Mouse (Mus musculus): Measurements from ENCODE around the gene Hsd3b1.
"Not testable (repeated sequence)": the region's sequence is repeated elsewhere in the genome, so short reads cannot be mapped to it uniquely, and the experiment has no call there.

Hsd3b1 gene

DNA sequence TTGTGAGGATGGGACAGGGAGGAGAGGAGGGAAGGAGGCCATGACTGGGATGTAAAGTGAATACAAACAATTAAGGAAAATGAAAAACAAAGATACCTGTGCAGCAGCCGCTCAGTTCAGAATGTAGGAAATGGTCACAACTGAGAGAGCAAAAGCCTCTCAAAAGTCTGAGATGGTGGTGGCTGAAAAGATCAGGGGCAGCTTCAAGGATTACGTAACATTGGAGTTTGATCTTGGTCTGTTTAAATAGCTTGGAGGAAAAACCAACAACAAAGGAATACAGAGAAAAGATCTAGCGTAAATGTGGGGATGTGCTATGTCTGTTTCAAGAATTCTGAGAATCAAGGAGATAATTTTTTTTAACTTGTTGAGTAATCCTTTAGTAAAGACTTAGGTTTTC lies at the start of gene Hsd3b1:
Hsd3b1 (minus strand) TSS at position 219 of the 400 bp plus-strand sequence.
- DNase-seq (ENCODE audit: extremely low spot score, low read depth, low spot score) = no peak

- no peak for DNase-seq (ENCODE audit: extremely low spot score, low read depth, low spot score)
Measured at GRCm38 (mm10) chr3:98897606-98898005, 38.0 kb upstream of the Hsd3b1 start.

DNA sequence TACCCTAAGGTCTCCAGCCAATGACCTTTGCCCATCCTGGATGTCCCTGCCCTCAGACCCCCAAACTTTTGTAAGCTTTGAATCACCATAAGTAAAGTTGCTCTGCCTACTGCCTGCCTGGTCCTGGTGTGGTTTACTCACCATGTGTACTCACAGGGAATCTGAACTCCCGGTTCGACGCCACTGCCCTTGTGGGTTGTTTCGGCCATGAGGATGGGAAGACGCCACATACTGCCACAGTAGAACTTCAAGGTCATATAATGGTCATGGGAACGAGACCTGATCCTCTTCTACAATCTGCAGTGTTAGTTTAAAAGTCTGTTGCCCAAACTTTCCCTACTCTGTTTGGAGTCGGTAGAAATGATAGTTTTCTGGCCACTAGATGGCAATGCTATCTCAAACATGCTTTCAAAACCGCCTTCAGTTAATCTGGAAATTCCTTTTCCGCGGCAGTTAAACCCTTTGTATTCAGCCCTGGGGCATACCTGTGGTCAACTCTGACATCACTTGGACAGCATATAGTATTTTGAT lies 35.5 kb upstream of the Hsd3b1 start:
- peak; percentile 68 for DNase-seq (ENCODE audit: extremely low spot score, low read depth, low spot score)

DNA sequence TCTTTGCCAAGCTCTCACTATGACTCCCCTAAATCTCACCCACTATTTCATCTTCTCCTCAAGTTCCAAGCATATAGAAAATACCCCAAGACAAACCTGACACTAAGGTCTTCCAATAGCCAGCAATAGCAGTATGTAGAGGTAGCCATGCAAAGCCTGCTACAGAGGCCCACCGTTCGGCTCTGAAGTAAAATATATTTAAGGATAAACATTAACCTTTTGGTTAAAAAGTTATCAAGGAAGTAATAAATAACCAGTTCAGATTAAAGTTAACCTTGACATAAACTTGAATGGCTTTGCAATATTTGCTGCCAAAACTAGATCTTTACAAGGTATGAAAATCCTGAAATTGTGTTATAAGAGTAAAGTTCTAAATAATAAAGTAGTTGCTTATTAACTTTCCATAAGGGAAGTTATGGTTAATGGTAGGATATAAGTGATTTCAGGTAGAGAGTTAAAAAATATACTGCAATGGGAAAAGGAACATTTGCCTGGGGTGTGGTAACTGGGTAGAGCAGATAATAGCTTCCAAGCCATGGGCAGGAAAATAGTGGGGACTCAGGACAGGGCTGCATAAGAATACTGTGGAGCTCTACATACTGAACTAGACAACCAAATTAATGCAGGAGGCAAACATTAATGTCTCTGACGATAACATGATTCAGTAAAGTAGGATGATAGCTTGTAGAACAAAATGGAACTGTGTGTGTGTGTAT lies 33.6 kb upstream of the Hsd3b1 start, which contains the start of gene Hao2:
Hao2 (minus strand) TSS at position 183 of the 716 bp plus-strand sequence.
- DNase-seq (ENCODE audit: extremely low spot score, low read depth, low spot score) = no peak

- DNase-seq (ENCODE audit: extremely low spot score, low read depth, low spot score) = no peak
Measured at GRCm38 (mm10) chr3:98890430-98890829, 30.8 kb upstream of the Hsd3b1 start.

- no peak for DNase-seq (ENCODE audit: extremely low spot score, low read depth, low spot score)
Measured at GRCm38 (mm10) chr3:98888206-98888605, 28.6 kb upstream of the Hsd3b1 start.

DNA sequence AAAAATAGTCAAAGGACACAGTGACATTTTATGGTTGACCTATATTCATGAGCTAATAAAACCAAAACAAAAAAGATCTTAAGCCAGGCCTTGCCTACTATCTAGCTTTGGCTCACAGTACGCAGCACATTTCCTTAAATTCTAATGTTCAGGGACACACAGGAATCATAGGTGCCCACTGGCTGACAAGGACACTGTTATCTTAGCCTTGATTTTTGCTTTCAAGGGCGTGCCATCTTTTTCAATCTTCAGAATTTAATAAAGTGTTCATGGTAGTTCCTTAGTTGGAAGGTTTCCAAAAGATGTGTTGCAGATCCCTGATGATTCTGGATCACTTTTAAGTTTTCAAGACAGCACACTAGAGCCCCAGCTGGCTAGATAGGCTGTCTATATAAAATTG lies 21.2 kb upstream of the Hsd3b1 start:
- no peak for DNase-seq (ENCODE audit: extremely low spot score, low read depth, low spot score)

- no peak for DNase-seq (ENCODE audit: extremely low spot score, low read depth, low spot score)
Measured at GRCm38 (mm10) chr3:98880216-98880615, 20.6 kb upstream of the Hsd3b1 start.

DNA sequence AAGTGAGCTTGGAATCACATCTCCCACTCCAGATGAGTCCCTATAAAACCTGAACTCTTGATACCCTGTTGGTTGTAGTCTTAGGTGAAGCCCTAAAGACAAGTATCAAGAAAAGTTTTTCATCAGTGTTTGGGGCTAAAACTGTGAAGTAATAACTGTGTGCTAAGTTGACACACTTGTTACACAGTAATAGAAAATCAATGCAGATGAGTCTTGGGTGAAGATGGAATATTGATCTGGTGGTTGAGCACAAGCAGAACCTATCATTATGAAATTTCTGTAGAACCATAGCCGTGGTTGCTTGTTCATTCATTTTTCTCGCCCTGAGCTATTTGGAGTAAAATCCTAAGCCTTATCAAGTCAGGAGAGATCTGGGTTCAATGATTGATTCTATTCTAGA lies 8.6 kb upstream of the Hsd3b1 start:
- DNase-seq (ENCODE audit: extremely low spot score, low read depth, low spot score) = no peak

- no peak for DNase-seq (ENCODE audit: extremely low spot score, low read depth, low spot score)
Measured at GRCm38 (mm10) chr3:98862800-98863199, 3.2 kb upstream of the Hsd3b1 start.

GRCm38 (mm10) chr3:98858051-98858450 lies 1.5 kb downstream of the Hsd3b1 start:
- no peak for DNase-seq (ENCODE audit: extremely low spot score, low read depth, low spot score)

- no peak for DNase-seq (ENCODE audit: extremely low spot score, low read depth, low spot score)
Measured at GRCm38 (mm10) chr3:98856892-98857291, 2.7 kb downstream of the Hsd3b1 start.

DNA sequence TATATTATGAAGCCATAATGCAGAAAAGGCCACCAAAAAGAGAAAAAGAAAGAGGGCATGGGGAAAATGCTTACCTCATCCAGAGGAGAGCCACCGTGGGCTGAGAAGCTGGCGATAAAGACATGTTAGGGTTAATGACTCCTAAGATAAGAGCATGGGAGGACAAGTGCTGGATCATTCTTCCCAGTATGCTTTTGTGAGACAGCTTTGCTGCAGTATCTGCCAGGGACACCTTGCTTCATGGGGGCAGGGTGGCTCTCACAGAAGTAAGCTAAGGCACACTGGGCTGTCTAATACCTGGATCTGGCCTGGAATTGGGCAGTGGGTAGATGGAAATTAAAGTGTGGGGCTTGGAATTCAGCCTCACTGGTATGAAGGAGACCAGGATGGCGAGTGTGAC lies 4.4 kb downstream of the Hsd3b1 start:
- no peak for DNase-seq (ENCODE audit: extremely low spot score, low read depth, low spot score)

DNA sequence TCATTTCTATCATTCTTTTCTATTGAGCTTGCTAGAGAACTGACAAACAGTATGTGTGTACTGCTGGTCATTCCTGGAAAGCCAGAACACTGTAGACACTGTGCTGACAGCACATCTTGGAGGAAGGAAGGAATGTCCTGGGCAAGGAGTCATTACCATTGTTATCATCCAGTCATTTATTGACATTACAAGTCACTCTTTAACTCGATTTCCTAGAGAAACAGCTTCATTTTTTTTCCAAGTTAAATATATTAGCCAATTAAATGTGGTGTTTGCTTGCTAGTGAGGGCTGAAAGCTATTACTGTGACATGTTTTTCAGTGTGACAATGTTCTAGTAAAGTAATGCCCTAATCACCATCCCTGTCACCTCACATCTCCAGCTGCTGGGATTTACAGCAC lies 5.9 kb downstream of the Hsd3b1 start:
- no peak for DNase-seq (ENCODE audit: extremely low spot score, low read depth, low spot score)

DNA sequence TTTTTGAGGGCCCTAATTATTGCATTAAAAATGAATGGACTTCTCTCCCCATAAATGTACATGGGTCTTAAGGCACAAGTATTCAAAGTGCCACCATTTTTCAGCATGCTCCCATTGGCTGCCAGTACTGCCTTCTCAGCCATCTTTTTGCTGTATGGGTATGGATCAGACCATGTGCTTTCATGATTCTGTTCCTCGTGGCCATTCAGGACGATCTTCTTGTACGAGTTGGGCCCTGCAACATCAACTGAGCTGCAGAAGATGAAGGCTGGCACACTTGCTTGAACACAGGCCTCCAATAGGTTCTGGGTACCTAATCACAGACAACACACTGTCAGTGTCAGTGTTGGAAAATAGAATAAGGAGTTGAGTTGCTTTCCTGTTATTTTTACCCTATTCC lies 6.5 kb downstream of the Hsd3b1 start:
- no peak for DNase-seq (ENCODE audit: extremely low spot score, low read depth, low spot score)

GRCm38 (mm10) chr3:98852631-98853030 lies 7.0 kb downstream of the Hsd3b1 start:
- DNase-seq (ENCODE audit: extremely low spot score, low read depth, low spot score) = no peak

DNA sequence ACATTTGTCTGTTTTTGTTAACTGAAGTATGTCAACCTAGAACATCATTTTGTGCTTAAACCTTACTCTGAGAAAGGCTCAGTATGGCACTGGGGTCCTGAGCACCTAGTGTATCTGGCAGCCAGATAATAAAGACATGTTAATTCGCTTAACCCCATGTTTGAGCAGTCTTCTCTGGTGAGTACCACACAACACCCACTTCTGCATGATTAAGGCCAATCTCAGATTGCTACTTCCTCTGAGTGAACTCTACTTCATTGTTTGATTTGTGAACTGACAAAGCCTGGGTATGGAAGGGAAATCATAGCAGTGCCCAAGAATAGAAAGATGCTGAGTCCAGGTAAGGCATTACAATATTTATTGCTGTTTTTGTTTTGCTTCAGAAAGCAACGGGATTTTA lies 7.7 kb downstream of the Hsd3b1 start:
- no peak for DNase-seq (ENCODE audit: extremely low spot score, low read depth, low spot score)

DNA sequence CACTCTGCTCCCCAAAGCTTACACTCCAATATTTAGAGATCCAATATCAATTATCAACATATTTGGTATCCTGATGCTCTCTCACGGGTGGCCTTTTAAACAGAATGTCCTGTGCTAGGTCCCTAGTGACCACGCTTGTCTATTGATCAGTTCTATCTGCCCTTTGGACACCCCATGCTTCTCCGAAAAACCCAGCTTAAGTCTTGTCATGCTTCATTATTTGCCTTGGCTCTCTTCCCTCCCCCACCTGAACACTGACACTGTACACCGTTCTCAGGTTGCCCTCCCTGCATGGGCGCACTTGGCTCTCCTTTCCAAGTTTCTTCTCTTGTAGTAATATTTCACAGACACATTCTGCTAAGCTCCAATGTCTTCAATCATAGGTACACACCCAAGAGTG lies 9.3 kb downstream of the Hsd3b1 start:
- DNase-seq (ENCODE audit: extremely low spot score, low read depth, low spot score) = no peak

GRCm38 (mm10) chr3:98848898-98849297 lies 10.7 kb downstream of the Hsd3b1 start:
- DNase-seq (ENCODE audit: extremely low spot score, low read depth, low spot score) = no peak

DNA sequence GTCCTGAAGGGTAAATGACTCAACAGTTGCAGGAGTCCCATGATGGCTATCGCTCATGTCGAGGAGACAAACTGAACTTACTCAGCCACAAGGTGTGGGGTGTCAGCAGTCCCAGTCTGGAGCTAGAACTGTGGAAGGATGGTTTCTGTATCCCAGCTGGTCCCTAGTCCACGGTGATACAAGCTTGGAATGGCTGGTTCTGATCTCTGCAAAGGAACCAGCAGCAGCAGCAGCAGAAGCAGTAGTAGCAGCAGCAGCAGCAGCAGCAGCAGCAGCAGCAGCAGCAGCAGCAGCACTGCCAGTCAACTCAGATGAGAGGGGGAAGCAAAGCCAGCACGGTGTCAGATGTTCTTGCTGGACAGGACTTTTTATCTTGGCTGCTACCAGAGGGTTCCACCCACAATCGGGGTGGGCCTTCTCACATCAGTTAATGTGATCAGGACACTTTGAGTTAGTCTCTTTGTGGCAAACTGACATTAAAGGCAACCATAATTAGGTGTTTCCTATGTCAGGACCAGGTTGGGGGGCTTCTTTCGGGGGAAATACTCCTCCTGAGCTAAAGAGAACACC lies 45.4 kb downstream of the Hsd3b1 start, which contains the start of gene Hsd3b6:
Hsd3b6 (minus strand) TSS at position 343 of the 570 bp plus-strand sequence.
- no peak for DNase-seq (ENCODE audit: extremely low spot score, low read depth, low spot score)

DNA sequence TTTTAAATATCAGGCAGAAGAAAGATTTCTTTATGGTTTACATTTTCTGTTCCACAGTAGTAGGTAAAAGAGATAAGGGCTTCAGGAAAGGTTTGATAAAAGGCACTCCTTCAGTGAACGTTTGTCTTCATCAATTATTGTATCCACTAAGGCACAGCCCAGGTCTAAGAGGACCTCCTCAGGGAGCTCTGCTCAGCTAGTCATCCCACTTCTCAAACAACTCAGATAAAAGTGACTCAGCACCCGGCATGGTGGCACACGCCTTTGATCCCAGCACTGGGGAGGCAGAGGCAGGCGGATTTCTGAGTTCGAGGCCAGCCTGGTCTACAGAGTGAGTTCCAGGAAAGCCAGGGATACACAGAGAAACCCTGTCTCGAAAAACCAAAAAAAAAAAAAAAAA lies 46.9 kb downstream of the Hsd3b1 start:
- DNase-seq (ENCODE audit: extremely low spot score, low read depth, low spot score) = not testable (repeated sequence)

- not testable (repeated sequence) for DNase-seq (ENCODE audit: extremely low spot score, low read depth, low spot score)
Measured at GRCm38 (mm10) chr3:98805032-98805431, 54.6 kb downstream of the Hsd3b1 start.

All from hindlimb bud, embryonic 11.5 days (tissue).